Mouse (Mus musculus): Measurements from ENCODE around the gene Trpm3. TPM values are rescaled to one million over a fixed set of nuclear protein-coding genes. Genes with fewer than 3 reads are reported as not detected.

Trpm3 gene
- polyA plus RNA-seq, 2 experiments from 2014 or later: 0.24 TPM; not detected in 1

DNA sequence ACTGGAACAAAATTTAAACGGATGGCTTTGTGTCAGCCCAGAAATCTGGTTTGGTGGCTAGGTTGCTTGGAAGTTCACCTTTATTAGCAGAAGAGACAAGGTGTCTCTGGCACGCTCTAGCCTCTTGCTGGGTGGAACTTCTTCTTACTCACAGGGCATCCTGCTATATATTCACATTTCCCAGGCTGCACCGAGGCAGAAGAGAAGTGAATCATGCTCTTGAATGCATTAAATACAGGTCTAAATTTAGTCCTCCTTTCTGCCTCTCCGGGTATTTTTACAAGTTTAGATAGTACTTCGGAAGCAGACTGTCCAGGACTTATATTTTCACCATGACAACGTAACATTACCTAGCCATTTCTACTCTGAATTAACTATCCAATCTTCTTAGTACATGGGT lies 790.9 kb downstream of the Trpm3 start:
- ATAC-seq: no peak

DNA sequence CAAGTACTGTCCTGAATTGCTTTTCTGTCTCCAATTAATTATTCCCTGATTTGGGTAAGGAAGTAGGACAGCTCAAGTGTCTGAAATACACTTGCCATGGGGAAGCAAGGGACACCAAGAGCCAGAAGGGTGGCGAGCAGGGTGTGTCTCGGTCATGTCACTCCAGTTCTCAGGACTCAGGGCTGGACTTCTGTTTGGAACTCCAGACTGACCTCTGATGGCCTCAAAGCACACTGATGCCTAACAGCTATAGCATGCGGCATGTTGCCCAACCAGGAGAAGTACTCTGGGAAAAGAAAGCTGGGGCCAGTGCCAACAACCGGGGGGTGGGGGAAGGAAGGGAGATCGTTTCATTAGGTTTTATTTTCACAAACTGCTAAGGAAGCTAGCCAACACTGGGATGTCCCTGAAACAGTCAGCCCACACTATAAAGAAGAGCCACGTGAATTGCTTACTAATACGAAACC lies 791.6 kb downstream of the Trpm3 start:
- no peak for ATAC-seq

DNA sequence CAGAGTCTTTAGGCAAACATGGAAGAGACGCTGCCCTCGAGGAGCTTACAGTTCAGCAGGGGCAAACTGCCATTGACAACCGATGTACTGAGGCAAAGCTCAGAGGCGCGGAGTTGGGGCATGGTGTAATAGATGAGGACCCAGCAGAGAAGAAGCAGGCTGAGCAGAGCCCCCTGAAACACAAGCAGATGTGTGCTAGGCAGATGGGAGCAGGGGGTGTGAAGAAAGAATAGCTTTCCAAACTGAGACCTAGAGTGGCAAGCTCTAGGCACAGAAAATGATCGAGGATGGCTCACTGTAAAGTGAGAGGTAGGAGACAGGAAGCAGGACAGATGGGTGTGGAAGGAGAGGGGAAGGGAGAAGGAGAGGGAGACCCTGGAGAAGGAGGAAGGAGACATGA lies 792.2 kb downstream of the Trpm3 start:
- no peak for ATAC-seq

DNA sequence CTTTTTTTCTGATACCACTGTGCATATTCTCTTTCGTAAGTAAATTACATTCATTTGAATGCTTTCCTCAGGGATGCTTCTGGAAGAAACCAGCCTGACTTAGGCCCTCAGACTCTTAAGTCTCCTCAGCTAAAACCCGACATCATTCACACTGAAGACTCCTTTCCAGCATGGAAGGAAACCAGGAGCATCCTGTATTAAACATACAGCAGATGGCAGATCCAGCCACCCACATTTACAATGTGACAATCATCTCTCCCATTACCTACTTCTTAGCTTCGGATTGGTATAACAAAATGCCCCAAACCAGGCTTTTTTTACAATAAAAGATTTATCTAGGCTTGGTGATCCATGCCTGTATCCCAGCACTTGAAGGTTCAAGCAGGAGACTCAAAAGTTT lies 796.2 kb downstream of the Trpm3 start:
- no peak for ATAC-seq

DNA sequence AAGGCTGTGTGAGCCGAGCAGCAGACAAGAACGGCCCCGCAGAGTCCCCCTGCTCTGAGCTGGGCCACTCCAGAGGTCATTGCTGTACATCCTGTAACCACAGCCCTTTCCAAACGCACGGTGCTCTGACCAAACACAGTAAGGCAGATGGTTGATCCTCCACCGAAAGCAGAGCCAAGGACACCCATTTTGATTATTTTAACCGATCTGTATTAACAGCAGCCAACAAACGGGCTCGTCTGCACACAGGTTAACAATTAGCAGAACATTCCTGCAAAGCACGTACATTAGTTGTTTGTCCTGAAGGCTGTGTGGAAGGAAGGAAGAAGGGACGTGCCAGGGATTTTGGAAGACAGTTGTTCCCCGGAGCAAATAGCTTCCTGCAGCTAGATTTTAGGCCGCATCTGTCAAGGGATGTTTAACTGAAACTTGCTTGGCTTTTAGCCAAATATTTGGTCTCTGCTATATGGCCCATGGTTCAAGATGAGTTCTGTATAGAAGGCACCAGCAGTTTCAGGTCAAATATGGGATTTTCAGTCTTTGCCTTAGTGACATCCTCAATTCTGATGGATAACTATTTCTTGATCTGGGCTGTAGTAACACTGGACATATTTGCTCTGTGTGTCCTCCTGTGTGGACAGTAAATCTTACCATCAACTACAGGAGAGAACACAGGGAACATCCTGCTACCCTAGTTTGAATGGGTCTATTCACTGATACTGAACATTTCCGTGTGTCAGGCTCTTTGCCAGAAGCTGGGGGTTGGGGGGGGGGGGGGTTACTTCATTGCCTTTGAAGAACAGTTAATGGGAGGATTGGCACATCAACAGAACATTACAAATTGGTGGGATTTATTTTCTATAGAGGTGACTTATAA lies 800.2 kb downstream of the Trpm3 start:
- no peak for ATAC-seq

DNA sequence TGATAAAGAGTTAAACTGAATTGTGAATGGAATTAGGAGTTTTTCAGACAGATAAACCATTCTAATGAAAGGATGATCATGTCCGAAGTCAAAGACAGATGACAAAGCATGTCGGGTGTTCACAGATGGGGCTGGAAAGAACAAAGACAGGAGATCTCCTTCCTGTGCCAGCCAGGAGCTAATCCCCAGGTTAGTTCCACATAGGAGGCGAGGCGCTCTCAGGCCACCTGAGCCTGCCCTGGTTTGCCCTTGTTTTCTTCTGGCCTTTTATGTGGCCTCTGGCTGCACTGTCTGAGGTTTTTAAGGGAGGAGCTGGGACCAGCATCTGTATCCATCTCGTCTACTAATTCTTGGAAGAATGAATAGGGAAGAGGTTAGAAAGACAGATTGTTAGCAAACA lies 801.0 kb downstream of the Trpm3 start:
- ATAC-seq: no peak

DNA sequence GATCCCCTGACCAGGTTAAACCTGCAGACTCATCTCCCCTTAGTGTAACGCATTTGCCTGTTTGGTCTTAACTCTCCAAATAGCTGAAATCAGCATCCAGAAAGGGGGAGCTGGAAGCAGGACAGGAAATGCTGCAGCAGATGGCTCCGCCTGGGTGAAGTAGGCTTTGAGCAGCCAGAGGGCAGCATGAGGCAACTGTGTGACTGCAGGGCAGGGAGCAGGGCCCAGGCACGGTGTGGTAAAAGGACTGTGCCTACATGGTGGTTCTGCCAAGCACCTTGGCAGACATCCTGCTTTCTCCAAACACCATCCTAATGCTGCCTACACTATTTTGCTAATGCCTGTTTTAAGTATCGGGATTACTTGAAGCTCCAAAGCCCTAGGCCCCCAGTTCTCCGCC lies 801.6 kb downstream of the Trpm3 start:
- no peak for ATAC-seq

DNA sequence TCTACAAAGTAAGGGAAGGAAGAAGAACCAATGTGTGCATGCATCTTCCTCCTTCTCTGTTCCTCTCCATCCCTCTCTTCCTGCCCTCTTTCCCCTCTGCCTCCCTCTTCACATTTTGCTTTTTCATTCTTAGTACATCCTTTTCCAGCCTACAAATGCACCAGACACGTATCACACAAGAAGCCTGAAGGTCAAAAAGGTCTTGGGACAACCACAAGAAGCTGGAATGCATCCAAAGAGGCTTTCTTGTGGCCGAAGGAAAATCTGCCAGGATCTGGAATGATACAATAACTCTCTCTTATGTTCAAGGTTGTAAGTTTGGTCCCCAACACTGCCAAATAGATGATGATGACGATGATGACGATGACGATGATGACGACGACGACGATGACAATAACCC lies 802.1 kb downstream of the Trpm3 start:
- ATAC-seq: no peak

DNA sequence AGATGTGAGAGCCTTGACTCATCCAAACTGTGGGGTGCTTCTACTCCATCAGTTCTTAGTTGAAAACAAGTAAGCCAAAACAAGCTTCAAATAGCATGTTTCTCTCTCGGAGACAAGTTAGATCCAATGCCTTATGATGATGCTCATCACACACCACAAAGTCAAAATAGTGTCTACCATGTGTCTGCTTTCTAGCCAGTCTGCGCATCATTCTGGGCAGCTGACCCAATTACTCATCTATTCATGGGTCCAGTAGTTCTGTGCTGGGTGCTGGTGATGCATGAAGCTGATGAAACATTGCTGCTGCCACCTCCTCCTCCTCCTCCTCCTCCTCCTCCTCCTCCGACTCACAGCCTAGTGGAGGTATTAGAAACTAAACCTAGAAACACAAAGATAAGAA lies 813.6 kb downstream of the Trpm3 start:
- ATAC-seq: no peak

DNA sequence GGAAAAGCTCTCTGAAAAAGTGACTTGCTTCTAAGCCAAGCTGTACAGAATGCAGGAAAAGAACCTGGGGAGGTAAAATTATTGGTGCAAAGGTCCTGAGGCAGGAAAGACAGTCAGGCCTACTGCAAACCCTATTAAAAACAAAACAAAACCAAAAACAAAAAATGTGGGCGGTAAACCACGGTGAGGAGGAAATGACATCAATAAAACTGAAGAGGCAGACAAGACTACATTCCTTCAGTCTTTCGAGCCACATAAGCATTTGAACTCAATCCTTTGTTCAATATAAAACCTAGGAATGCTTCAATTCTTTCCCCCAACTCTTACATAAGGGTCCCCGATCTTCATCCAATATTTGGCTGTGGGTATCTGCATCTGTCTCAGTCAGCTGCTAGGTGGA lies 814.3 kb downstream of the Trpm3 start:
- no peak for ATAC-seq

DNA sequence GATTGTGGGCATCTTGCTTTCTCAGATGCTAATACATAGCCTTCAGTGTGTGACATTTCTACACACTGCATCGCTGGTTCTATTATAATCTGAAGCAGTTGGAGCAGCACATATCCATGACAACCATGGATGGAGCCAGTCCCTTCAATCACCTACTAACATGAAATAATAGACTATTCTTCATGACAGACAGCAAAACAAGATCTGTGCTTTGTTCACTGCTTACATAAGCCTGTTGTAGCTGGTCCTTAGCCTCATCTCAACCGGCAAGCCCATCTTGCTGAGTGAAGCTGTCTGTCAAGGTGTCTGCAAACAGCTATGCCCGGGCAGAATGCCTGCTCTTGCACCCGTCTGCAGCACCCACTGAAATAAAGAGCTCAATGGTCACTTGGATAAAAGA lies 819.6 kb downstream of the Trpm3 start:
- no peak for ATAC-seq

DNA sequence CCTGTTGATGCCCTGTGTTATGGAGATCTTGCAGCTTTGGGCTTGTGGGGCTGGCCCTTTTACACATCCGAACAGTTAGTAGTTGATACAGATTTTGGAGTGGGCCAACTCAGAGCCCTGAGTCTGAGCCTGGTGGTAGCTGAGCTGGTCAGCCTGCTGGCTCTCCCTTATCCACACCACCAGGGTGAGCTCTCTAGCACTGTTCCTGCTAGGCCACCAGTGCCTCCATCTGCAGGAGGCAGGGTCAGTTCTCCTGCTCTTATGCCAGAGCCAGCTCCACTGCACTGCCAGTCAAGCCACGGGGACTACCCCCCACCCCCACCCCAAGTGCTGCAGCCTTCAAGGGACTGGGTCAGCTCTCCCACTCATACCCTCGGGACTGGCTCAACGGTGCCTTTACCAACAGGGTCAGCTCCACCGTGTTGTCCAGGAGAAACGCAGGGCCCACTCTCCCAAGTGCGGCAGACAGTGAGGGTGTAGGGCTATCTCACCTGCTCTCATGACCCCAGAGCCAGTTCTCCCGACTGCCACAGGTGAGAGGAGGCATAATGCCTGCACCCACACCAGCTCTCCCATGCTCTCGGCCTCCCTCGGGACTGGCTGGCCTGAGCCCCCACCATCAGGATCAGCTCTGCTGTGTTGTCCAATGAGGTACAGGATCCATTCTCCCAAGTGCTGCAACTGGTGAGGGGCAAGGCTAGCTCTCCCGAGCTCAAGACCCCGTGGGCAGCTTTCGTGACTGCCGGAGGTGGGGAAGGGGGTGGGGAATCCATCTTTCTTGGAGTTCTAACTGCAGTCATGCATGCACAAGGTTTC lies 821.8 kb downstream of the Trpm3 start:
- no peak for ATAC-seq

DNA sequence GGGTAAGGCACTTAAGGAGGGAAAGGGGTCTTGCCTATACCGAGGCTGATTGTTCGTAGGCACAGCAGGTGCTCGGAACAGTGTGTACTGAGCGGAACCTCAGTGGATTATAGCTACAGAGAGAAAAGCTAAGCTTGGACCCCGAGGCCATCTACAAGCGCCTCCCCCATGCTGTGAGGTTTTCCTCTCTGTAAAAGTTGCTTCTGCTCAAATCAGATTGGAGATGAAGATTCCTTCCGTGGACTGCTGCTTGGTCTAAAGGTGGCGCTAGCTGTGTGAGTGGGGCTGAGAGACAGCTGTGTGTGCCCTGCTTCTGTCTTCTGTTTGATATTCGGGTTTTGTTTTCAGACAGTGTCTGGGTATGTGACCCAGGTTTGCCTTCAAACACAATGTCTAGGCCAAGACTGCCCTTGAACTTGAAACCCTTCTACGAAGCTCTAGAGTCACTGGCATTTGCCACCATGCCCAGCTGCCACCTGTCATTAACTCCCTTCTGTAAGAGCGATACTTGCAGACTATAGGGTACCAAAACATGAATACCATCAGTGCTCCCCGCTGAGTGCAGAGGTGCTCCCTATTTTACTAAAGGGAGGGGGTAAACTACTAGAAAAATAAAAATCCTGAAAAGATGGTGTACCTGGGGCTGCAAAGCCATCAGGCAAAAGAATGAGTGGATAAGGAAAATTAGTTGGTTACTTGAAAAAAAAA lies 823.3 kb downstream of the Trpm3 start:
- no peak for ATAC-seq

DNA sequence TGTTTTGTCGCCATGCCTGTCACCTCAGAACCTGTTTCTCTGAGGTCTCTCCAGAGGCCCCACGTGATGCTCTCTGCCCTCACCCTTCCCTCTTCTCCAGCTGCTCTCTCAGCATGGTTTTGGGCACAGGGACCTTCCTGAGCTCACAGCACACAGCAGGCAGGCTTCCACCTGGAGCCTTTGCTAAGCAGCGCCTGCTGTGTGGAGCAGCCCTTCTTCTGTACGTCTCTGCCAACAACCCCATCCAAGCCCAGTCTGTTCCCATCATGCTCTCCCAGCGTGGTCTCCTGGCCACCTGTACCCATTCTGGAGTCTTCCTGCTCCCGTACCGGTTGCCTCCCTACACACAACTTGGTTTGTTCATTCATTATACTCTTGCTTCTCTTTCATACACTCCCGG lies 823.9 kb downstream of the Trpm3 start:
- no peak for ATAC-seq

DNA sequence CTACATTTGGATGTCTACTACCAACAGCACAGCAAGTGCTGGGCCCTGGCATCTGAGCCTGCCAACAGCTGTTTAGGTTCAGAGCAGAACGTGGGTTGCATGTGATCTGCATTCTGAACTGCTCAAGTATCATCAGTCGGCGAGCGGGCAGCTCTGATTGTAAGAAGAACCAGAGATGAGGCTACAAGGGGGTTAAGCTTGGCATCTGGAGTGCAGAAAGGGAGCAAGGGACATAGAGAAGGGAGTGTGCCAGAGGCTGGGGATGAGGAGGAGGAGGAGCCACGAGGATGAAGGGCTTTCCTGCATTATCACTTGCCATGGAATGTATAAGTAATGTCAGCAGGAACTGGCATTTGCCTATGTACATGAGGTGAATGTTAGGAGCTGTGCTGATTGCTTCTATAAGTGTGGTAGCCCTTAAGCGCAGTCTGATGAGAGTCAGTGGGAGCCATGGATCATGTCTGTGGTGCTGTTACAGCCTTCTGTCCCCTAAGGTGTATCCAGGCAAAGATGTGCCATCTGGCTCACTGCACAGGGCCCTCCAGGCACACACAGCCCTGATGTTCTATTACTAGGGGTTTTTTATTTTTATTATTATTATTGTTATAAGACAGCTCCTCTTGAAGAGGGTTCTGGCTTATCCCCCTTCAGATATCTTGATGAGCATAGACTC lies 825.0 kb downstream of the Trpm3 start:
- ATAC-seq: no peak

DNA sequence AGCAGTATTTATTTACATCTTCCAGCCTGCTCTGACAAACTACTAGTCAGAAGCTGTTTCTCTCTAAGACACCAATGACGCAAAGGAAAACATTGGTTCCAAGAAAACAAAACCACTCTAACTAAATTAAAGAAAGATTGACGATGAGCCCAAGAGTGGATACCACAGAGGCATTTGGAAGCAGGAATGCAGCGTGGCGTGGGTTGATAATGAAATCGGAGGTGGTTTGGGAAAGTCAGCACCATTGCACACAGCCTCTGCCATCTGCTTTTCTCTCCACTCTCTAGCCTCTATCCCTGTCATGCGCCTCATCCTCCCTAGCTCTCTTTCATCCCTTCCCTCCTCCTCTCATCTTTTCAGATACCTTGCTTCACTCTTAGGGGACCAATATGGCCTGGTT lies 826.6 kb downstream of the Trpm3 start:
- no peak for ATAC-seq

DNA sequence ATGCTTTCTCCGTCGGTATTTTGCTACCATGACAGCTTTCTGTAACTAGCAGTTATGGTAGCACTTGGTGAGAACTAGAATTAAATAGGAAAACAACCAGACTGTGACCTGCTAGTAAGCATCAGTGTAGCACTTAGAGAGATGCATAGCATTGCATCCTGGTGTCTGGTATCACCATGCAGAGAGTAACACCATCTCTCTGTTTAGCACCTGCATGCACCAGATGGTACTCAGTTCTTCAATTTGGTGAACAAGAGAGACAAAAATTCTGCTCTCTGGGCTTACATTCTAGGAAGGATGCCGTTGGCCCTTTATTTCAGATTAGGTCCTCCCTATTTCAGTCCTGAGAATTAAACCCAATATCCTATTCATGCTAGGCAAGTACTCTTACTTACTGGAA lies 834.4 kb downstream of the Trpm3 start:
- ATAC-seq: no peak

DNA sequence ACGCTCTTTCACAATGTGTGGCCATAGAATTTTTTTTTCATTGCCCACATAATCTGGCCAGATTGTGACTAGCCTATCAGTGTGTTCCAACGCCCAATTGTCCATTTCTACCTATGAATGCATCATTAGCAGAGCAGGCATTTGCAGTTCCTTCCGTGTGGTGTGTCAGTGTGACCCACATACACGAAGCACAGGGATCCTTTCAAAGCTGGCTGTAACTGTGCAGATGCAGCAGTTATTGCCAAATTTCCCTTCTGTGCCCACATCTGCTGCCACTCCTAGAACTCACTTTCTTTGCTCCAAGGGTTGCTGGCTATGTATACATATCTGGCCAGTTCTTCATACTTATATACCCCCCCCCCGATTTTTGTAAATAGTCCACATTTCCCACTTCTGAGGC lies 834.9 kb downstream of the Trpm3 start:
- ATAC-seq: no peak

DNA sequence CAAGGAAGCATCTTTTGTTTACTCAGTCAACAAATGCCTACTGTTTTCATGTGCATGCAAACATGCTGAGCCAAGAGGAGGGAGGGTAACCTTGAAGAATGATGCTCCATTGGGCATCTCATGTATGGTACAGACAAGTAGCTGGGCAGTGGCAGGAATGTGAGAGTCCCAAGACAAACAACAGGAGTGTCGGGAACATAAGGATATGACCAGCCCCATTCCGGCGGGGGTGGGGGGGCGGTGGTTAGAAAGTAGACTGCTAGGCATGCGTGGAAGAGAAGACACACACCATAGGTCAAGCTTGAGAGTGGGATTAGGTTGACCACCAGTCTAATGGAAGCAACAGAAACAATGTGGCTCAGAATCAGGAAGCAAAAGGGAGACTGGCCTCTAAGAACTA lies 837.0 kb downstream of the Trpm3 start:
- no peak for ATAC-seq

DNA sequence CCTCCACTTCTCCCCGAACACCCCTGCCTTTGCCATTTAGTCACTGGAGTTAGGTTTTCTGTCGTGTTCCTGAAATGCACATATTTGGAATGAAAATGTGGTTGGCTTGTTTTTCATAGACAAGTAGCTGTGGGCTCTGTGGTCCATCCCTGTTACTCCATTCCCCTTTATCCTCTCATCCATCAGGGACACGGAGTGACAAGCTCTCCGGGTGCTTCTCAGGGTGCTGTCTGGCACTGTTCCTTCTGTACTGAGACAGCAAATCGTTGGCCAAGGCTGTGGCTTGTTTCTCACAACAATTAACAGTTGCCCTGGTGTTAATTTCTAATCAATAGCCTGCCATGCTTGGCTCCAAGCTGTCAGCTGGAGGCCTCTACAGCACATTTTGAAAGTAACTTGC lies 838.7 kb downstream of the Trpm3 start:
- no peak for ATAC-seq

DNA sequence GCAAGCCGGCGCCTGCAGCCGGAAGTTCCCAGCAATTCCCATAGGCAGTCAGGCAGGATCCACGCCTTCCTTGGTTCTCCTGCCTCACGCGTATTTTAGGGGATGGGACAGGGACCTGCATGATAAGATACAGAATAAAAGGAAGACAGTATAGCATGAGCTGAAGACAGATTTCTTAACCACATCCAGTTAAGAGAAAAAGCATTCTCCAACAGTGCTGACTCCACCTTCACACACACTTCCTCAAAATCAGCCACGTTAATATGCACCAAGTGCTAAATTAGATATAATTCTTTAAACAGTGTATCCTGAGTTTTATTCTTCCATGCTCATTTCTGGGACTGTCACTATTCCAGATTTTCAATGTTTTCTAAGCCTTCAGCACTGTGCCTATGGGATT lies 839.9 kb downstream of the Trpm3 start:
- no peak for ATAC-seq

DNA sequence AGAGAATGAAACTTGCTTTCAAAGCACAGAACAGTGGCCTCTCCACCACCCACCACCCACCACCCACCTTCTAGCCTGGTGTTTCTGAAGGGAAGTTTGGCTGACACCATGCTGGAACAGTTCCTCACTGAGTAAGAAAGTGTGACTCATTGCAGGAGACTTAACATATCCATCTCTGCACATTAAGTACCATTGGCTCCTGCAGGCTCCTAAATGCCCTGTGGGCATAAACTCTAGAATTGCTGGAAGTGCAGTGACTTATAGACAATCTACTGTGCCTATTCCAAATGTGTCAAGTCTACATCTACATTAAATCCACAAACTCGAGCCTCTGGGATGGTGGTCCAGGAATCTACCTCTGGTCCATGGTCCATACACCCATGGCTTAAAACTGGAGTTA lies 840.3 kb downstream of the Trpm3 start:
- ATAC-seq: no peak

DNA sequence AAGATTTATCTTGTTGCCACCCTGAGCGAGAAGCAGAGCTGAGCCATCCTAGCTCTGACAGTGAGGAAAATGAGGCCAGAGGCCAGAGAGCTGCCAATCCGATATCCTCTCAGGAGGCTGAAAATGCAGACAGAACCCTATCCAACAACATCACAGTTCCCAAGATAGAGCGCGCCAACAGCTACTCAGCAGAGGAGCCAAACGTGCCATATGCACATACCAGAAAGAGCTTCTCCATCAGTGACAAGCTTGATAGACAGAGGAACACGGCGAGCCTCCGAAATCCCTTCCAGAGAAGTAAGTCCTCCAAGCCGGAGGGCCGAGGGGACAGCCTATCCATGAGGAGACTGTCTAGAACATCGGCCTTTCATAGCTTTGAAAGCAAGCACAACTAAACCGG lies 849.1 kb downstream of the Trpm3 start:
- ATAC-seq: no peak

All from activated CD4-positive, CD25-positive, alpha-beta regulatory T cell, adult 4 months (primary cell).